Comparison of ENCODE assay signal across 8 mouse cellular contexts in the genomic region with DNA sequence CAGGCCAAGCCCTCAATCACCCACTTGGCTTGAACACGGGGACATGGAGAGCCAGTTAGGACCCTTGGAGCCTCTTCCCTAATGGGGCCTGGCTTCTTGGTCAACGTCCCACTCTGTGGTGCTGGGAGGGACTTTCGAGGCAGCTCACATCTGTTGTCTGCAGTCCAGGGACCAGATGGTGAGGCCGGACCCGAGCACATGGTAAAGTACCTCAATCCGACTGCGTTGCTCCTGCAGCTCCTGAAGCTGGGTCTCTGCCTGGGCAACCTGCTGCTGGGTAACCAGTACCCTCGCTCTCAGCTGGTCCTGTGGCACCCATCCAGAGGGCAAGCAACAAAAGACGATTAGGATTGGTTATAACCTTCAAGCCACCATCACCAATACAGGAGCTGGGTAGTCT. TPM values are rescaled to one million over a fixed set of nuclear protein-coding genes. Genes with fewer than 3 reads are reported as not detected.
DNase-seq lines count a peak whose midpoint lies in the region; ATAC-seq and TF ChIP-seq lines count a peak whose summit lies in the region.
"Had no signal": no experiment of that assay in that cellular context is flagged by ENCODE, and none has a peak within 500 bp of the region (broad histone marks: within the 10 kb centered on the region; RNA-seq: fewer than 3 reads in every experiment).

No protein-coding gene starts in this region.

- no peak for ATAC-seq in kidney, embryonic 15.5 days (replicated peaks; ENCODE audit: low FRiP score)
- ATAC-seq in intestine, embryonic 15.5 days: no peak
- no peak for ATAC-seq in stomach, postnatal 0 days (ENCODE audit: low FRiP score, low TSS enrichment)

- no peak overlapping the region for H3K4me3 ChIP-seq in kidney, embryonic 15.5 days (replicated peaks)
- H3K4me3 ChIP-seq in intestine, embryonic 15.5 days (replicated peaks): no peak overlapping the region
- H3K4me3 ChIP-seq in stomach, postnatal 0 days (ENCODE audit: low read depth, low read length): no peak overlapping the region

- H3K4me1 ChIP-seq in kidney, embryonic 15.5 days: peaks cover 52% of the 10 kb centered on the region
- H3K4me1 ChIP-seq in intestine, embryonic 15.5 days (replicated peaks): peaks cover 31% of the 10 kb centered on the region
- peaks cover 11% of the 10 kb centered on the region for H3K4me1 ChIP-seq in stomach, postnatal 0 days (replicated peaks; ENCODE audit: control insufficient read depth, insufficient read depth)

- peak overlapping the region; percentile 64 for H3K27ac ChIP-seq in kidney, embryonic 15.5 days
- H3K27ac ChIP-seq in intestine, embryonic 15.5 days: 0 out of 2 replicates have a peak overlapping the region, but pooled peaks have one; percentile 77
- H3K27ac ChIP-seq in stomach, postnatal 0 days (replicated peaks): peak overlapping the region; percentile 8; the same call in 1 of the 2 replicates

- no peak for TF ChIP-seq CTCF in stomach, postnatal 0 days (IDR thresholded peaks at IDR 0.05; ENCODE audit: low read depth)

- no peaks in the 10 kb centered on the region for H3K27me3 ChIP-seq in kidney, embryonic 15.5 days
- H3K27me3 ChIP-seq in intestine, embryonic 15.5 days (replicated peaks): no peaks in the 10 kb centered on the region
- no peaks in the 10 kb centered on the region for H3K27me3 ChIP-seq in stomach, postnatal 0 days (ENCODE audit: control insufficient read depth, insufficient read depth, low read length)

- WGBS in kidney, embryonic 15.5 days: 75% methylated on average over 9 of the region's 9 CpGs
- WGBS in intestine, embryonic 15.5 days: 60% methylated on average over 9 of the region's 9 CpGs
- WGBS in stomach, postnatal 0 days: 55% methylated on average over 9 of the region's 9 CpGs

- no peak for DNase-seq in kidney, postnatal 25 days
- peak; percentile 53 for DNase-seq in retina, postnatal 1 day
- no peak for DNase-seq in retina, embryonic 14.5 days (ENCODE audit: low spot score)
- no peak for DNase-seq in stomach, postnatal 0 days (ENCODE audit: low spot score)
- DNase-seq in embryo, embryonic 10.5 days (ENCODE audit: low spot score): no peak
- DNase-seq: adrenal gland, postnatal 10 days had no signal

- H3K36me3 ChIP-seq in kidney, embryonic 15.5 days: peaks cover 31% of the 10 kb centered on the region
- peaks cover 20% of the 10 kb centered on the region for H3K36me3 ChIP-seq in intestine, embryonic 15.5 days
- peaks cover 8% of the 10 kb centered on the region; the same call in 1 of the 2 replicates for H3K36me3 ChIP-seq in stomach, postnatal 0 days (ENCODE audit: control insufficient read depth, insufficient read depth, low read length)

- H3K4me2 ChIP-seq in kidney, embryonic 15.5 days: no peak overlapping the region
- peak overlapping the region; percentile 43 for H3K4me2 ChIP-seq in intestine, embryonic 15.5 days (replicated peaks)
- H3K4me2 ChIP-seq in stomach, postnatal 0 days (replicated peaks; ENCODE audit: low read depth): 0 out of 2 replicates have a peak overlapping the region, but pooled peaks have one; percentile 27

- H3K9me3 ChIP-seq in kidney, embryonic 15.5 days (replicated peaks): no peaks in the 10 kb centered on the region
- no peaks in the 10 kb centered on the region for H3K9me3 ChIP-seq in intestine, embryonic 15.5 days
- H3K9me3 ChIP-seq in stomach, postnatal 0 days (ENCODE audit: control insufficient read depth, low read length): no peaks in the 10 kb centered on the region

- no peak for TF ChIP-seq EP300 in stomach, postnatal 0 days (optimal IDR thresholded peaks at IDR 0.05)

- H3K9ac ChIP-seq in kidney, embryonic 15.5 days: no peak overlapping the region
- peak overlapping the region; percentile 28; the same call in 1 of the 2 replicates for H3K9ac ChIP-seq in intestine, embryonic 15.5 days
- H3K9ac ChIP-seq in stomach, postnatal 0 days (ENCODE audit: low read length): no peak overlapping the region

RNA-seq across cellular contexts. Expression of gene Trim47, which starts 1.0 kb away (rescaled TPM):
- polyA plus RNA-seq in kidney, embryonic 15.5 days (2015; fragmentation: Nextera tagmentation; extraction: Ambion mirVana): 21.4 and 24.6 TPM in 2 replicates
- 18.0 and 20.9 TPM in 2 replicates for polyA plus RNA-seq in intestine, embryonic 15.5 days (2015; fragmentation: Nextera tagmentation; extraction: Ambion mirVana)
- polyA plus RNA-seq in stomach, postnatal 0 days (2015; fragmentation: Nextera tagmentation; extraction: Ambion mirVana): 33.8 and 34.6 TPM in 2 replicates

RNA-seq across cellular contexts. Expression of gene Trim65, which starts 2.9 kb away (rescaled TPM):
- 4.5 and 5.4 TPM in 2 replicates for polyA plus RNA-seq in kidney, embryonic 15.5 days (2015; fragmentation: Nextera tagmentation; extraction: Ambion mirVana)
- 6.4 and 7.1 TPM in 2 replicates for polyA plus RNA-seq in intestine, embryonic 15.5 days (2015; fragmentation: Nextera tagmentation; extraction: Ambion mirVana)
- 3.3 and 4.1 TPM in 2 replicates for polyA plus RNA-seq in stomach, postnatal 0 days (2015; fragmentation: Nextera tagmentation; extraction: Ambion mirVana)

RNA-seq across cellular contexts. Expression of gene Mrpl38, which starts 10.7 kb away (rescaled TPM):
- polyA plus RNA-seq in kidney, embryonic 15.5 days (2015; fragmentation: Nextera tagmentation; extraction: Ambion mirVana): 102 and 112 TPM in 2 replicates
- 107 and 109 TPM in 2 replicates for polyA plus RNA-seq in intestine, embryonic 15.5 days (2015; fragmentation: Nextera tagmentation; extraction: Ambion mirVana)
- 49.5 and 50.2 TPM in 2 replicates for polyA plus RNA-seq in stomach, postnatal 0 days (2015; fragmentation: Nextera tagmentation; extraction: Ambion mirVana)

RNA-seq across cellular contexts. Expression of gene Fbf1, which starts 40.0 kb away (rescaled TPM):
- polyA plus RNA-seq in kidney, embryonic 15.5 days (2015; fragmentation: Nextera tagmentation; extraction: Ambion mirVana): 37.4 and 41.4 TPM in 2 replicates
- 20.8 and 22.0 TPM in 2 replicates for polyA plus RNA-seq in intestine, embryonic 15.5 days (2015; fragmentation: Nextera tagmentation; extraction: Ambion mirVana)
- polyA plus RNA-seq in stomach, postnatal 0 days (2015; fragmentation: Nextera tagmentation; extraction: Ambion mirVana): 8.0 and 8.8 TPM in 2 replicates

RNA-seq across cellular contexts. Expression of gene Wbp2, which starts 41.2 kb away (rescaled TPM):
- polyA plus RNA-seq in kidney, embryonic 15.5 days (2015; fragmentation: Nextera tagmentation; extraction: Ambion mirVana): 82.1 and 101 TPM in 2 replicates
- 93.5 and 98.1 TPM in 2 replicates for polyA plus RNA-seq in intestine, embryonic 15.5 days (2015; fragmentation: Nextera tagmentation; extraction: Ambion mirVana)
- 71.0 and 89.6 TPM in 2 replicates for polyA plus RNA-seq in stomach, postnatal 0 days (2015; fragmentation: Nextera tagmentation; extraction: Ambion mirVana)

Comparison
In these comparisons a context has a peak if more than half of its experiments do, and no peak if none do; other contexts are left out.
1. H3K27ac ChIP-seq: peak in every context shown above with its lines; median percentile 77 in intestine, embryonic 15.5 days; 64 in kidney, embryonic 15.5 days; 8 in stomach, postnatal 0 days.